8 mouse cellular contexts compared by ENCODE assay signal in genomic region chr16:87698692-87699305, GRCm38 (mm10). TPM values are rescaled to one million over a fixed set of nuclear protein-coding genes. Genes with fewer than 3 reads are reported as not detected.
DNase-seq lines count a peak whose midpoint lies in the region; ATAC-seq and TF ChIP-seq lines count a peak whose summit lies in the region.

Bach1 (plus strand) TSS chr16:87698945.

- TF ChIP-seq CTCF in C2C12 (IDR thresholded peaks at IDR 0.05; ENCODE audit: control insufficient read depth, insufficient read depth, insufficient read length) = no peak

- H3K27me3 ChIP-seq in C2C12 (ENCODE audit: control insufficient read depth, insufficient read depth, insufficient read length) = no peaks in the 10 kb centered on the region
- no peaks in the 10 kb centered on the region for H3K27me3 ChIP-seq in heart, embryonic 11.5 days (ENCODE audit: control insufficient read depth, insufficient read depth, low read length)
- H3K27me3 ChIP-seq in kidney, embryonic 16.5 days (ENCODE audit: insufficient read depth, low read length) = no peaks in the 10 kb centered on the region
- H3K27me3 ChIP-seq in liver, embryonic 12.5 days (replicated peaks) = no peaks in the 10 kb centered on the region
- no peaks in the 10 kb centered on the region for H3K27me3 ChIP-seq in stomach, embryonic 15.5 days (replicated peaks)

- peak within 1 kb of the TSS; percentile 94 for H3K27ac ChIP-seq in heart, embryonic 11.5 days (ENCODE audit: low read depth, low read length)
- peak within 1 kb of the TSS; percentile 93 for H3K27ac ChIP-seq in kidney, embryonic 16.5 days (ENCODE audit: low read length)
- peak within 1 kb of the TSS; percentile 99 for H3K27ac ChIP-seq in liver, embryonic 12.5 days
- peak within 1 kb of the TSS; percentile 93 for H3K27ac ChIP-seq in stomach, embryonic 15.5 days

- peak within 1 kb of the TSS; percentile 78 for H3K4me2 ChIP-seq in heart, embryonic 11.5 days
- H3K4me2 ChIP-seq in kidney, embryonic 16.5 days (replicated peaks; ENCODE audit: low read depth, low read length) = peak within 1 kb of the TSS; percentile 79
- peak within 1 kb of the TSS; percentile 93 for H3K4me2 ChIP-seq in liver, embryonic 12.5 days
- H3K4me2 ChIP-seq in stomach, embryonic 15.5 days = peak within 1 kb of the TSS; percentile 73

- H3K4me3 ChIP-seq in C2C12 (ENCODE audit: insufficient read depth, poor library complexity, severe bottlenecking) = peak within 1 kb of the TSS; percentile 78
- H3K4me3 ChIP-seq in heart, embryonic 11.5 days (ENCODE audit: low read depth, low read length) = peak within 1 kb of the TSS; percentile 87
- peak within 1 kb of the TSS; percentile 89 for H3K4me3 ChIP-seq in kidney, embryonic 16.5 days (ENCODE audit: low read length)
- peak within 1 kb of the TSS; percentile 96 for H3K4me3 ChIP-seq in liver, embryonic 12.5 days
- H3K4me3 ChIP-seq in stomach, embryonic 15.5 days (replicated peaks) = peak within 1 kb of the TSS; percentile 88

- DNase-seq in brain, adult 2 months (ENCODE audit: low read depth, low spot score) = peak; percentile 95
- DNase-seq in natural killer cell, adult 2 months (ENCODE audit: low spot score in 2 of 2) = peak; percentile 88 to 92

- peaks cover 1% of the 10 kb centered on the region for H3K36me3 ChIP-seq in C2C12 (ENCODE audit: control insufficient read depth, insufficient read depth)
- no peaks in the 10 kb centered on the region for H3K36me3 ChIP-seq in heart, embryonic 11.5 days (ENCODE audit: control insufficient read depth, insufficient read depth, low read length)
- H3K36me3 ChIP-seq in kidney, embryonic 16.5 days (ENCODE audit: insufficient read depth, low read length) = no peaks in the 10 kb centered on the region
- no peaks in the 10 kb centered on the region for H3K36me3 ChIP-seq in liver, embryonic 12.5 days
- no peaks in the 10 kb centered on the region for H3K36me3 ChIP-seq in stomach, embryonic 15.5 days

- H3K79me3 ChIP-seq in C2C12 (ENCODE audit: low read depth) = peaks cover 43% of the 10 kb centered on the region

- H3K9me3 ChIP-seq in heart, embryonic 11.5 days (replicated peaks; ENCODE audit: control insufficient read depth, low read length) = no peaks in the 10 kb centered on the region
- H3K9me3 ChIP-seq in kidney, embryonic 16.5 days (ENCODE audit: low read length) = no peaks in the 10 kb centered on the region
- no peaks in the 10 kb centered on the region for H3K9me3 ChIP-seq in liver, embryonic 12.5 days (replicated peaks)
- H3K9me3 ChIP-seq in stomach, embryonic 15.5 days = no peaks in the 10 kb centered on the region

- ATAC-seq in erythroblast, adult 5-6 weeks (replicated peaks; ENCODE audit: low FRiP score, poor library complexity, severe bottlenecking) = peak; percentile 79
- peak; percentile 93 for ATAC-seq in heart, embryonic 11.5 days (replicated peaks; ENCODE audit: insufficient number of reproducible peaks, low FRiP score, low TSS enrichment)
- ATAC-seq in kidney, embryonic 16.5 days (ENCODE audit: low FRiP score, low TSS enrichment) = peak; percentile 96
- ATAC-seq in liver, embryonic 12.5 days = peak; percentile 86
- peak; percentile 93 for ATAC-seq in stomach, embryonic 15.5 days (ENCODE audit: insufficient read depth, low FRiP score, low read depth)

- peak within 1 kb of the TSS; percentile 86 for H3K9ac ChIP-seq in heart, embryonic 11.5 days (ENCODE audit: low read depth, low read length)
- H3K9ac ChIP-seq in kidney, embryonic 16.5 days (replicated peaks; ENCODE audit: low read length) = peak within 1 kb of the TSS; percentile 97
- peak within 1 kb of the TSS; percentile 97 for H3K9ac ChIP-seq in liver, embryonic 12.5 days
- peak within 1 kb of the TSS; percentile 93 for H3K9ac ChIP-seq in stomach, embryonic 15.5 days

- H3K79me2 ChIP-seq in C2C12 (ENCODE audit: control insufficient read depth, insufficient read depth) = peaks cover 49% of the 10 kb centered on the region

- H3K4me1 ChIP-seq in heart, embryonic 11.5 days (ENCODE audit: control insufficient read depth, insufficient read depth, low read length) = peaks cover 30% of the 10 kb centered on the region
- H3K4me1 ChIP-seq in kidney, embryonic 16.5 days (ENCODE audit: insufficient read depth, low read length) = peaks cover 25% of the 10 kb centered on the region
- peaks cover 55% of the 10 kb centered on the region for H3K4me1 ChIP-seq in liver, embryonic 12.5 days
- peaks cover 5% of the 10 kb centered on the region; the same call in 1 of the 2 replicates for H3K4me1 ChIP-seq in stomach, embryonic 15.5 days

- H3ac ChIP-seq in C2C12 (ENCODE audit: control insufficient read depth, insufficient read length, low read depth) = peak within 1 kb of the TSS; percentile 82

- under 1% methylated on average over 75 of the region's 84 CpGs for WGBS in heart, embryonic 11.5 days (ENCODE audit: insufficient replicate concordance)
- WGBS in kidney, embryonic 16.5 days = under 1% methylated on average over 67 of the region's 84 CpGs
- under 1% methylated on average over 72 of the region's 84 CpGs for WGBS in liver, embryonic 12.5 days (ENCODE audit: insufficient replicate concordance)
- WGBS in stomach, embryonic 15.5 days = under 1% methylated on average over 82 of the region's 84 CpGs

TF ChIP-seq in C2C12, 6 proteins besides CTCF, POLR2A, EP300 and RAD21:
- peak; percentile 2 for TF ChIP-seq USF1 (IDR thresholded peaks at IDR 0.05; ENCODE audit: low read depth)
- no peak for TF ChIP-seq MYOD1 (IDR thresholded peaks at IDR 0.05; ENCODE audit: control insufficient read depth, insufficient read length, low read depth)

RNA-seq across cellular contexts. Expression of gene Bach1, which starts in this region (rescaled TPM):
- 4.9 TPM for polyA plus RNA-seq in C2C12 (2012; fragmentation: generic; extraction: Trizol)
- total RNA-seq in erythroblast, adult 5-6 weeks (2015; ENCODE audit: low replicate concordance) = 25.7 and 53.4 TPM in 2 replicates
- 57.3 and 58.4 TPM in 2 replicates for total RNA-seq in erythroblast, adult 5-6 weeks (2017; ENCODE audit: low replicate concordance)
- 11.2 and 13.1 TPM in 2 replicates for polyA plus RNA-seq in heart, embryonic 11.5 days (2014; fragmentation: Nextera tagmentation; extraction: Ambion mirVana)
- 12.0 and 12.5 TPM in 2 replicates for polyA plus RNA-seq in kidney, embryonic 16.5 days (2015; fragmentation: Nextera tagmentation; extraction: Ambion mirVana)
- 8.8 and 10.6 TPM in 2 replicates for polyA plus RNA-seq in liver, embryonic 12.5 days (2016; fragmentation: Nextera tagmentation; extraction: Ambion mirVana)
- polyA plus RNA-seq in stomach, embryonic 15.5 days (2015; fragmentation: Nextera tagmentation; extraction: Ambion mirVana) = 12.3 and 13.7 TPM in 2 replicates

Comparison
In these comparisons a context has a peak if more than half of its experiments do, and no peak if none do; other contexts are left out.
1. Peak in every context shown above with its lines: DNase-seq, ATAC-seq, H3K4me3 ChIP-seq and H3K27ac ChIP-seq.